Mouse (Mus musculus): ENCODE measurements at regions not wholly inside any gene's neighbourhood (a gene's known extent, or its start where the extent isn't known, plus 50 kb on each side); places are given as distances from the start of the nearest gene placed in this dataset.

GRCm38 (mm10) chr11:37306656-37307055 is 70.9 kb upstream of the Tenm2 start:
- no peak for DNase-seq (ENCODE audit: low spot score)
